In genomic region chr3:9456380-9456890, GRCm38 (mm10) we compare ENCODE assay signal across 24 mouse cellular contexts.
A peak's percentile ranks its signal among the peaks of the same experiment; 100 is the strongest.
DNase-seq lines count a peak whose midpoint lies in the region; ATAC-seq and TF ChIP-seq lines count a peak whose summit lies in the region.
"Had no signal": no experiment of that assay in that cellular context is flagged by ENCODE, and none has a peak within 500 bp of the region (broad histone marks: within the 10 kb centered on the region; RNA-seq: fewer than 3 reads in every experiment).

No protein-coding gene starts in this region.

- no peaks in the 10 kb centered on the region for H3K27me3 ChIP-seq in forebrain, embryonic 13.5 days
- no peaks in the 10 kb centered on the region for H3K27me3 ChIP-seq in forebrain, embryonic 12.5 days
- H3K27me3 ChIP-seq in hindbrain, embryonic 16.5 days (replicated peaks; ENCODE audit: control insufficient read depth, insufficient read depth, low read length): no peaks in the 10 kb centered on the region
- no peaks in the 10 kb centered on the region for H3K27me3 ChIP-seq in hindbrain, embryonic 13.5 days
- H3K27me3 ChIP-seq in stomach, postnatal 0 days (ENCODE audit: control insufficient read depth, insufficient read depth, low read length): no peaks in the 10 kb centered on the region
- H3K27me3 ChIP-seq: embryonic facial prominence, embryonic 13.5 days; forebrain, embryonic 15.5 days; liver, embryonic 13.5 days had no signal

- no peaks in the 10 kb centered on the region for H3K9me3 ChIP-seq in forebrain, embryonic 13.5 days (replicated peaks)
- H3K9me3 ChIP-seq in forebrain, embryonic 12.5 days: no peaks in the 10 kb centered on the region
- H3K9me3 ChIP-seq in hindbrain, embryonic 16.5 days (ENCODE audit: control insufficient read depth, low read length): no peaks in the 10 kb centered on the region
- no peaks in the 10 kb centered on the region for H3K9me3 ChIP-seq in hindbrain, embryonic 13.5 days
- no peaks in the 10 kb centered on the region for H3K9me3 ChIP-seq in stomach, postnatal 0 days (ENCODE audit: control insufficient read depth, low read length)
- H3K9me3 ChIP-seq: embryonic facial prominence, embryonic 13.5 days; forebrain, embryonic 15.5 days; liver, embryonic 13.5 days had no signal

- 66% methylated on average over 10 of the region's 10 CpGs for WGBS in forebrain, embryonic 13.5 days
- WGBS in forebrain, embryonic 12.5 days: 68% methylated on average over 10 of the region's 10 CpGs
- WGBS in hindbrain, embryonic 16.5 days: 76% methylated on average over 10 of the region's 10 CpGs
- WGBS in hindbrain, embryonic 13.5 days: 84% methylated on average over 10 of the region's 10 CpGs
- 63% methylated on average over 10 of the region's 10 CpGs for WGBS in stomach, postnatal 0 days

- no peak overlapping the region for H3K4me3 ChIP-seq in forebrain, embryonic 13.5 days
- H3K4me3 ChIP-seq in forebrain, embryonic 12.5 days (replicated peaks): no peak overlapping the region
- no peak overlapping the region for H3K4me3 ChIP-seq in hindbrain, embryonic 16.5 days (ENCODE audit: low read length)
- no peak overlapping the region for H3K4me3 ChIP-seq in hindbrain, embryonic 13.5 days
- H3K4me3 ChIP-seq in stomach, postnatal 0 days (ENCODE audit: low read depth, low read length): no peak overlapping the region
- H3K4me3 ChIP-seq: embryonic facial prominence, embryonic 13.5 days; erythroblast, embryonic 14.5 days; forebrain, embryonic 15.5 days; liver, embryonic 13.5 days had no signal

- peak; percentile 30 for DNase-seq in testis, postnatal 10 days (ENCODE audit: low spot score)
- no peak for DNase-seq in testis, postnatal 14 days (ENCODE audit: low spot score)
- DNase-seq in stomach, postnatal 0 days (ENCODE audit: low spot score): no peak
- no peak for DNase-seq in kidney, adult 11 months
- DNase-seq: adrenal gland, adult 8-10 months; cerebellum, adult 18-20 months; cerebellum, postnatal 14 days; gastrocnemius, postnatal 14 days; heart, adult 18-20 months; kidney, adult 18-20 months; layer of hippocampus, adult 9-11 months; liver, embryonic 13.5 days; lung, adult 2 months; lung, postnatal 14 days; thymus, adult 18-20 months had no signal

- H3K4me2 ChIP-seq in forebrain, embryonic 13.5 days: no peak overlapping the region
- H3K4me2 ChIP-seq in forebrain, embryonic 12.5 days: no peak overlapping the region
- H3K4me2 ChIP-seq in hindbrain, embryonic 16.5 days (ENCODE audit: low read length): no peak overlapping the region
- H3K4me2 ChIP-seq in hindbrain, embryonic 13.5 days: no peak overlapping the region
- no peak overlapping the region for H3K4me2 ChIP-seq in stomach, postnatal 0 days (replicated peaks; ENCODE audit: low read depth)
- H3K4me2 ChIP-seq: embryonic facial prominence, embryonic 13.5 days; forebrain, embryonic 15.5 days; liver, embryonic 13.5 days had no signal

- no peak for TF ChIP-seq EP300 in stomach, postnatal 0 days (optimal IDR thresholded peaks at IDR 0.05)

- H3K36me3 ChIP-seq in forebrain, embryonic 13.5 days (ENCODE audit: poor library complexity, severe bottlenecking): no peaks in the 10 kb centered on the region
- H3K36me3 ChIP-seq in forebrain, embryonic 12.5 days (replicated peaks): no peaks in the 10 kb centered on the region
- H3K36me3 ChIP-seq in hindbrain, embryonic 16.5 days (ENCODE audit: control insufficient read depth, insufficient read depth, low read length): 0 out of 2 replicates have a peak, but pooled peaks cover 3% of the 10 kb centered on the region
- H3K36me3 ChIP-seq in hindbrain, embryonic 13.5 days: no peaks in the 10 kb centered on the region; the same call in 1 of the 2 replicates
- H3K36me3 ChIP-seq in stomach, postnatal 0 days (ENCODE audit: control insufficient read depth, insufficient read depth, low read length): no peaks in the 10 kb centered on the region
- H3K36me3 ChIP-seq: forebrain, embryonic 15.5 days; liver, embryonic 13.5 days had no signal

- ATAC-seq in forebrain, embryonic 13.5 days: 0 out of 2 replicates have a peak, but pooled peaks have one; percentile 48
- no peak for ATAC-seq in forebrain, embryonic 12.5 days (ENCODE audit: low FRiP score)
- ATAC-seq in hindbrain, embryonic 16.5 days: 0 out of 2 replicates have a peak, but pooled peaks have one; percentile 42
- no peak for ATAC-seq in hindbrain, embryonic 13.5 days (ENCODE audit: low FRiP score)
- 0 out of 2 replicates have a peak, but pooled peaks have one; percentile 8 for ATAC-seq in stomach, postnatal 0 days (ENCODE audit: low FRiP score, low TSS enrichment)
- ATAC-seq: CD4-positive, CD25-positive, alpha-beta regulatory T cell, adult 4 months; forebrain, embryonic 15.5 days had no signal

- no peak for TF ChIP-seq CTCF in stomach, postnatal 0 days (IDR thresholded peaks at IDR 0.05; ENCODE audit: low read depth)

- H3K27ac ChIP-seq in forebrain, embryonic 13.5 days: no peak overlapping the region
- H3K27ac ChIP-seq in forebrain, embryonic 12.5 days: no peak overlapping the region
- H3K27ac ChIP-seq in hindbrain, embryonic 16.5 days (ENCODE audit: low read depth, low read length): no peak overlapping the region
- no peak overlapping the region for H3K27ac ChIP-seq in hindbrain, embryonic 13.5 days
- no peak overlapping the region for H3K27ac ChIP-seq in stomach, postnatal 0 days (replicated peaks)
- H3K27ac ChIP-seq: embryonic facial prominence, embryonic 13.5 days; forebrain, embryonic 15.5 days; kidney, postnatal 0 days; liver, embryonic 13.5 days had no signal

- no peaks in the 10 kb centered on the region for H3K4me1 ChIP-seq in forebrain, embryonic 13.5 days
- no peaks in the 10 kb centered on the region for H3K4me1 ChIP-seq in forebrain, embryonic 12.5 days
- no peaks in the 10 kb centered on the region for H3K4me1 ChIP-seq in hindbrain, embryonic 16.5 days (ENCODE audit: control insufficient read depth, insufficient read depth, low read depth, low read length)
- H3K4me1 ChIP-seq in hindbrain, embryonic 13.5 days (replicated peaks): no peaks in the 10 kb centered on the region
- no peaks in the 10 kb centered on the region for H3K4me1 ChIP-seq in stomach, postnatal 0 days (replicated peaks; ENCODE audit: control insufficient read depth, insufficient read depth)
- H3K4me1 ChIP-seq: embryonic facial prominence, embryonic 13.5 days; forebrain, embryonic 15.5 days had no signal

- H3K9ac ChIP-seq in forebrain, embryonic 13.5 days: no peak overlapping the region
- H3K9ac ChIP-seq in forebrain, embryonic 12.5 days: no peak overlapping the region
- H3K9ac ChIP-seq in hindbrain, embryonic 16.5 days (ENCODE audit: low read depth, low read length): no peak overlapping the region
- H3K9ac ChIP-seq in hindbrain, embryonic 13.5 days: no peak overlapping the region
- H3K9ac ChIP-seq in stomach, postnatal 0 days (ENCODE audit: low read length): no peak overlapping the region
- H3K9ac ChIP-seq: embryonic facial prominence, embryonic 13.5 days; forebrain, embryonic 15.5 days; liver, embryonic 13.5 days had no signal

Comparison
In these comparisons a context has a peak if more than half of its experiments do, and no peak if none do; other contexts are left out.
1. ATAC-seq: peak in forebrain, embryonic 13.5 days (single experiment), hindbrain, embryonic 16.5 days (single experiment) and stomach, postnatal 0 days (single experiment); none in forebrain, embryonic 12.5 days (single experiment) and hindbrain, embryonic 13.5 days (single experiment).